Mouse (Mus musculus) midbrain, embryonic 15.5 days (tissue): ENCODE measurements around the gene H2-M10.2. TPM values are rescaled to one million over a fixed set of nuclear protein-coding genes. Genes with fewer than 3 reads are reported as not detected.
"Not testable (repeated sequence)": the region's sequence is repeated elsewhere in the genome, so short reads cannot be mapped to it uniquely, and the experiment has no call there.

Source experiments
- ATAC-seq: fragments of 200-750 bp; cut with Nextera tagmentation; replicated peaks from 2 replicates; pipeline ENCODE4 v1.8.0; 2017; ENCODE audit warnings: moderate TSS enrichment
- H3K27ac ChIP-seq: fragments of 300-500 bp; sonication (generic); 2 replicates; pipeline ENCODE4 v1.5.1; 2015; ENCODE audit warnings: mild to moderate bottlenecking, inconsistent platforms
- H3K27me3 ChIP-seq: fragments of 300-500 bp; sonication (generic); replicated peaks from 2 replicates; pipeline ENCODE4 v1.6.1; 2015; ENCODE audit warnings: inconsistent platforms
- H3K36me3 ChIP-seq: fragments of 300-500 bp; sonication (generic); replicated peaks from 2 replicates; pipeline ENCODE4 v1.6.1; 2015; ENCODE audit warnings: inconsistent platforms
- H3K4me1 ChIP-seq: fragments of 300-500 bp; sonication (generic); 2 replicates; pipeline ENCODE4 v1.6.1; 2015; ENCODE audit warnings: inconsistent platforms
- H3K4me2 ChIP-seq: fragments of 300-500 bp; sonication (generic); 2 replicates; pipeline ENCODE4 v1.6.1; 2015; ENCODE audit warnings: inconsistent platforms, mild to moderate bottlenecking, moderate library complexity
- H3K4me3 ChIP-seq: fragments of 300-500 bp; sonication (generic); 2 replicates; pipeline ENCODE4 v1.5.1; 2015; ENCODE audit warnings: mild to moderate bottlenecking, inconsistent platforms
- H3K9ac ChIP-seq: fragments of 300-500 bp; sonication (generic); 2 replicates; pipeline ENCODE4 v1.6.1; 2015; ENCODE audit warnings: mild to moderate bottlenecking, inconsistent platforms
- H3K9me3 ChIP-seq: fragments of 300-500 bp; sonication (generic); 2 replicates; pipeline ENCODE4 v1.6.1; 2016; ENCODE audit warnings: inconsistent platforms
- WGBS: fragments of 180-500 bp; shearing (Covaris S2); methylation state at CpG from one replicate; pipeline ENCODE4 v1.1.7; 2015; ENCODE audit warnings: mixed read lengths; 5-methylcytosine and 5-hydroxymethylcytosine counted together
- polyA plus RNA-seq: library from polyadenylated mRNA; unstranded; fragments of >200 nt; fragmentation: Nextera tagmentation; extraction: Ambion mirVana; gene quantifications from 2 replicates; pipeline ENCODE4 v1.2.1, GENCODE M21; 2015

H2-M10.2 gene
- 0.20 and 0.35 TPM in 2 replicates for polyA plus RNA-seq

GRCm38 (mm10) chr17:36286390-36286789 is at the start of gene H2-M10.2:
Gene H2-M10.2, minus strand, starts transcription at chr17:36286490.
- Histone ChIP-seq H3K36me3 (peaks cover 6% of the 10 kb centered on the region; the same call in 1 of the 2 replicates), H3K4me2 (no peak within 1 kb of the TSS), H3K27me3 (no peaks in the 10 kb centered on the region), H3K9ac (no peak within 1 kb of the TSS), H3K27ac (no peak within 1 kb of the TSS), H3K4me3 (no peak within 1 kb of the TSS), H3K9me3 (no peaks in the 10 kb centered on the region), H3K4me1 (no peaks in the 10 kb centered on the region)
- 97% methylated on average over 2 of the region's 2 CpGs for WGBS
- no peak for ATAC-seq

DNA sequence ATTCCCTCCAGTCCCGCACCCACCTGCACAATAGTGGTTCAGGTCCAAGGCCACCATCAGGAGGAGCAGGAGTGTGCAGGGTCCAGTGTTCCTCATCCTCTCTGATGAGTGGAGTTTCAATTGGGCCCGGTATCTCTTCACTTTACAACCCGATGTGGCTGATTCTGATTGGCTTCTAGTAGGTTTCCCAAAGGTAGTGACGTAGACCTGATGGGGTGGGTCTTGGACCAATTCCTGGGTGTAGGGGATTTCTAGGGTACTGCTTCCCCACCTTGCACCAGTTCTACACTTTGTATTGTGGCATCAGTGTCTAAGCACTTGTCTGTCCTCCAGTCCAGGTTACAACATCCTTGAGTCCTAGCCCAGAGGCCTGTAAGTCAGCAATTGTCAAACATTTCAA is 39.8 kb upstream of the H2-M10.2 start, which contains the start of gene H2-M10.1:
Gene H2-M10.1 (minus strand): TSS at position 101 of the 400 bp plus-strand sequence.
- no peaks in the 10 kb centered on the region for H3K4me1 ChIP-seq
- WGBS: 86% methylated on average over 4 of the region's 4 CpGs
- no peaks in the 10 kb centered on the region for H3K27me3 ChIP-seq
- H3K9ac ChIP-seq: no peak within 1 kb of the TSS
- H3K36me3 ChIP-seq: no peaks in the 10 kb centered on the region
- no peak within 1 kb of the TSS for H3K4me3 ChIP-seq
- H3K9me3 ChIP-seq: no peaks in the 10 kb centered on the region
- no peak within 1 kb of the TSS for H3K27ac ChIP-seq
- H3K4me2 ChIP-seq: no peak within 1 kb of the TSS
- ATAC-seq: no peak

DNA sequence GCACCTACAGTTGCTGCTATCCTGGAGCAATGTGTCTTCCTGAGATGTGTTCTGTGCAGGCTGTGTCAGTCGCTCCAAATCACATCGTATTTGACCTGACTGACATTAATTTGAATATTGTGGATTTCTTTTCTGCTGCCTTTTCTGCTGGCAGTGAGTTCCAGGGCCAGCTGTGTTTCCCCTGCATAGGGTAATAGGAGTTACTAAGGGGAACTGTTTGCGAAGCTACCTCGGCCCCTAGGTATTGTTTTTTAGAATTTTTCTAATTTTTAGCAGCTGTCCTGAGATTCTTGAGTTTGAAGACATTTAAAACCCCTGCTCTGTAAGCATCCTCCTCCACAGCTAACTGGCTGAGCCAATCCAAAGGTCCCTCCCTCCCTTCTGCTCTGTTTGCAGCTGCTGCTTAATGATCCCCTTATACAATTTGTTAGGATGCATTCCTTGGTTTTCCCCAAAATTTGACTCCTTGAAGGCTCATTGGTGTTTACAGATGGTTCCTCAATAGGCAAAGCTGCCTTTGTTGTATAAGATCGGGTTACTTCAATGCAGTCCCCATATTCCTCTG is 29.5 kb upstream of the H2-M10.2 start:
- peak overlapping the region; percentile 97 for H3K27ac ChIP-seq
- peak overlapping the region; percentile 72 for H3K4me2 ChIP-seq
- no peaks in the 10 kb centered on the region for H3K36me3 ChIP-seq
- peak overlapping the region; percentile 75 for H3K9ac ChIP-seq
- peak; percentile 53 for ATAC-seq
- H3K9me3 ChIP-seq: no peaks in the 10 kb centered on the region
- H3K4me3 ChIP-seq: peak overlapping the region; percentile 67
- H3K27me3 ChIP-seq: no peaks in the 10 kb centered on the region
- peaks cover 6% of the 10 kb centered on the region for H3K4me1 ChIP-seq
- WGBS: 25% methylated on average over 5 of the region's 5 CpGs

GRCm38 (mm10) chr17:36315041-36315688 is 28.9 kb upstream of the H2-M10.2 start:
- H3K27ac ChIP-seq: peak overlapping the region; percentile 97
- no peaks in the 10 kb centered on the region for H3K9me3 ChIP-seq
- peak overlapping the region; percentile 75 for H3K9ac ChIP-seq
- no peaks in the 10 kb centered on the region for H3K36me3 ChIP-seq
- peak overlapping the region; percentile 67 for H3K4me3 ChIP-seq
- H3K4me1 ChIP-seq: peaks cover 6% of the 10 kb centered on the region
- 0% methylated on average over 19 of the region's 19 CpGs for WGBS
- no peaks in the 10 kb centered on the region for H3K27me3 ChIP-seq
- peak overlapping the region; percentile 72 for H3K4me2 ChIP-seq
- ATAC-seq: peak; percentile 95

DNA sequence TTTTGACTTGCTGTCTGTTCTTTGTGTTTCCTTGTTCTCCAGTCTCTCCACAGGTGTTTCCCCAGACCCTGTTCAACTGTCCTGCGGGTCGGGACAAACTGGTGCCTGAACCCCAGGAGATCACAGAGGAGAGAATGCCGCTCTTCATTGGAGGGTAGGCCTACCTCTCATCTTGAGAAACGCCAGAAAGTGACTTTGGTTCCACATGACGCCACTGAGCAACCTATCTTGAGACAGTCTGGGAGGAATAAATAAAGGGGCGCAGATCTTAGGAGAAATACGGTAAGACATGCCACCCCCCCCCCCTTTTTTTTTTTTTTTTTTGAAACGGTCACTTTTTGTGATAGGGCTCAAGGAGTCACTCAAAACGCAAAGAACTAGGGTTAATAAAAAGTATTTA is 28.2 kb upstream of the H2-M10.2 start:
- 1% methylated on average over 9 of the region's 9 CpGs for WGBS
- Histone ChIP-seq H3K9me3 (no peaks in the 10 kb centered on the region), H3K4me1 (peaks cover 6% of the 10 kb centered on the region), H3K4me2 (peak overlapping the region; percentile 72), H3K27ac (peak overlapping the region; percentile 97), H3K36me3 (no peaks in the 10 kb centered on the region), H3K27me3 (no peaks in the 10 kb centered on the region), H3K4me3 (peak overlapping the region; percentile 67), H3K9ac (peak overlapping the region; percentile 75)
- peak; percentile 77 for ATAC-seq

DNA sequence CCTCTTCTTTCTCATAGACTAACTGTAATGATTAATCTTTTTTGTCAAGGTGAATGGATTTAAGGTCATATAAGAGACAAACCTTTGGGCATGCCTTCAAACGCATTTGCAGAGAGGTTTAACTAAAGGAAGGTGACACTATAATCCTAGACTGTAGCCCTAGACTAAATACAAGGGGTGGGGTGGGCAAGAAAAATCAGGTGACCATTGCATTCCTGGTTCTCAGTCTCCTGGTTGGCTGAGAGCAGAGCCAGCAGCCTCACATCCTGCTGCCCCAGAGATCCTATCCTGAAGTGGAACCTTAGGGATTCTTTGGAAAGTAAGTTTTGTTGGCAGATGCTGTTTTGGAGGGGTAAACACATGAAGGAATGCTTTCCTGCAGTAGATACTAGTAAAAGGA is 23.0 kb upstream of the H2-M10.2 start:
- no peaks in the 10 kb centered on the region for H3K9me3 ChIP-seq
- WGBS: 44% methylated on average over 1 of the region's 1 CpGs
- H3K27ac ChIP-seq: no peak overlapping the region
- H3K36me3 ChIP-seq: no peaks in the 10 kb centered on the region
- no peaks in the 10 kb centered on the region for H3K4me1 ChIP-seq
- no peak overlapping the region for H3K9ac ChIP-seq
- H3K4me2 ChIP-seq: peak overlapping the region; percentile 29; the same call in 1 of the 2 replicates
- no peak overlapping the region for H3K4me3 ChIP-seq
- ATAC-seq: peak; percentile 66; the same call in 1 of the 2 replicates
- no peaks in the 10 kb centered on the region for H3K27me3 ChIP-seq

GRCm38 (mm10) chr17:36308855-36309254 is 22.6 kb upstream of the H2-M10.2 start:
- H3K4me2 ChIP-seq: peak overlapping the region; percentile 29; the same call in 1 of the 2 replicates
- not testable (repeated sequence) for H3K27me3 ChIP-seq, H3K9me3 ChIP-seq, H3K4me3 ChIP-seq, H3K4me1 ChIP-seq, H3K27ac ChIP-seq, H3K36me3 ChIP-seq
- WGBS: 7% methylated on average over 3 of the region's 3 CpGs
- 0 out of 2 replicates have a peak overlapping the region, but pooled peaks have one; percentile 14 for H3K9ac ChIP-seq
- peak; percentile 84 for ATAC-seq

- Histone ChIP-seq H3K9ac (no peak overlapping the region), H3K9me3 (no peaks in the 10 kb centered on the region), H3K4me2 (no peak overlapping the region), H3K36me3 (peaks cover 13% of the 10 kb centered on the region; the same call in 1 of the 2 replicates), H3K27ac (no peak overlapping the region), H3K27me3 (no peaks in the 10 kb centered on the region), H3K4me1 (no peaks in the 10 kb centered on the region), H3K4me3 (no peak overlapping the region)
- 92% methylated on average over 4 of the region's 4 CpGs for WGBS
- ATAC-seq: no peak
Observed at GRCm38 (mm10) chr17:36281521-36282245, 4.6 kb downstream of the H2-M10.2 start.

DNA sequence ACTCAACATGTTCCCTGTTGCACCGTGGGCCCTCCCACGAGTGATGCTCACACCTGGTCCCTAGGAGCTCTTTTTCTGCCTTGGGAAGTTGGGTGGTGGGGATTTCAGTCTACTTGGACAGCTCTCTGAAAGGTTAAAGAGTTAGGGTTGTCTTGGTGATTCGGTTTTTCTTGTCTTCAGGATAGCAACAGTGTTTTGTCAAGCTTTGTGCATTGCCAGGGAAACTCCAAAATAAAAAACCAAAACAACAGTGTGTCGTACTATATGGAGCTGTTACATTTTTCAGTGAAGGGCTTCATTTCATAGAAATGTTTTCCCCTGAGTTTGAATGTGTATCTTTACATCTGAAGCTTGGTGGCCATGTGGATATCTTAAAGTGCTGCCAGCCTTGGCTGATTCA is 11.5 kb downstream of the H2-M10.2 start:
- no peak overlapping the region for H3K9ac ChIP-seq
- no peaks in the 10 kb centered on the region for H3K27me3 ChIP-seq
- 93% methylated on average over 4 of the region's 4 CpGs for WGBS
- no peak for ATAC-seq
- H3K27ac ChIP-seq: no peak overlapping the region
- no peaks in the 10 kb centered on the region for H3K36me3 ChIP-seq
- peaks cover 30% of the 10 kb centered on the region for H3K4me1 ChIP-seq
- no peaks in the 10 kb centered on the region for H3K9me3 ChIP-seq
- no peak overlapping the region for H3K4me3 ChIP-seq
- no peak overlapping the region for H3K4me2 ChIP-seq

- Histone ChIP-seq H3K4me1 (peaks cover 32% of the 10 kb centered on the region), H3K36me3 (no peaks in the 10 kb centered on the region), H3K27ac (no peak overlapping the region), H3K9ac (no peak overlapping the region), H3K27me3 (no peaks in the 10 kb centered on the region), H3K9me3 (no peaks in the 10 kb centered on the region), H3K4me3 (no peak overlapping the region), H3K4me2 (peak overlapping the region; percentile 88; the same call in 1 of the 2 replicates)
- no peak for ATAC-seq
- WGBS: 94% methylated on average over 4 of the region's 4 CpGs
Observed at GRCm38 (mm10) chr17:36273796-36274195, 12.5 kb downstream of the H2-M10.2 start.

DNA sequence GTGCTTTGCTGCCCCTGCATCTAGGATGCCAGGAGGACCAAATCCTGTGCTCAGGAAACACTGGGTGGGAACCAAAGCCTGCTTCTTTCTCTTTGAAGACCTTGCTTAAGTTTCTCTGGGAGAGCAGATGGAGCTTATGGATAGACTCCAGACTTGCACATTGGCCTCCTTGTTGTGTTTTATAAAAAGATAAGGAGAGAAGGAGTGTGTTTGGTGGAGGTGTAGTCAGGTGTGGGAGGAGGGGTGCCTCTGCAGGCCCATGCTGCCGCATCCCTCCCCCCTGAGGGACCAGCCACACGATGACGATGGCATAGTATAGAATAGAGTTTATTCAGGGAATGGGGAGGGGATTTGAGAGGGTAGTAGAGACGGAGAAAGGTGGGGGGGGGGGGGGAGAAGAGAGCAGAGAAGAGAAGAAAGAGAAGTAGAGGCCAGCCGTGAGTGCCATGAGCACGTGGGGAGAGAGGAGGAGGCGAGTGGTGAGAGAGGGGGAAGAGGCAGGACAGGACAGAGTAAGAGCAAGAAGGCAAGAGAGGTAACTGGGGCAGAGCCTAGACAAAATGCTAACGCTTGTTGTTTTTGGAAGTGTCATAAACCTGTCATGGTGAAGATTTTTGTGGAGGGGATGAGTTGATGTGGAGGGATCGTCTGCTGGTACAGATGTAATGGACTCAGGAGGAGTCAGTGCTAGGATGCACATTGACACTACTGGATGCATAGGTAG is 13.5 kb downstream of the H2-M10.2 start:
- Histone ChIP-seq H3K27me3 (no peaks in the 10 kb centered on the region), H3K4me3 (peak overlapping the region; percentile 91), H3K4me1 (peaks cover 32% of the 10 kb centered on the region), H3K9ac (no peak overlapping the region), H3K27ac (no peak overlapping the region), H3K4me2 (peak overlapping the region; percentile 88), H3K9me3 (no peaks in the 10 kb centered on the region), H3K36me3 (peaks cover under 1% of the 10 kb centered on the region; the same call in 1 of the 2 replicates)
- no peak for ATAC-seq
- 90% methylated on average over 9 of the region's 9 CpGs for WGBS
